Mouse (Mus musculus) hematopoietic stem cell, adult 5-6 weeks (primary cell): ENCODE measurements around the gene Eva1b. TPM values are rescaled to one million over a fixed set of nuclear protein-coding genes. Genes with fewer than 3 reads are reported as not detected.

Experiments
- ATAC-seq, 2 experiments: fragments of 125-278 bp in 1 of 2; replicated peaks in 1 of 2; 2 replicates each; pipeline ENCODE4 v1.8.0; 2016 to 2017; ENCODE audit warnings: inconsistent platforms in 2 of 2, mild to moderate bottlenecking in 2 of 2, moderate number of reproducible peaks in 2 of 2, low read depth in 1 of 2, moderate TSS enrichment in 1 of 2; ENCODE audit not compliant: low FRiP score in 2 of 2, poor library complexity in 2 of 2, severe bottlenecking in 2 of 2, insufficient read depth in 1 of 2, low TSS enrichment in 1 of 2
- total RNA-seq: library from RNA; stranded (forward); fragments of 172-1452, 232-1000 nt; gene quantifications from 2 replicates; pipeline ENCODE4 v1.2.3, GENCODE M21; 2017

Eva1b gene
- total RNA-seq, 1 experiment from 2014 or later = 1.7 TPM

GRCm38 (mm10) chr4:126149041-126149676 lies 1.6 kb downstream of the Eva1b start:
- ATAC-seq = peak in 1 of 2 experiments; percentile 23; a peak in 1 of 4 replicates

- ATAC-seq = no peak
Measured at GRCm38 (mm10) chr4:126149798-126150197, 2.3 kb downstream of the Eva1b start.

- ATAC-seq = no peak
Measured at GRCm38 (mm10) chr4:126150297-126150948, 2.9 kb downstream of the Eva1b start.

- no peak for ATAC-seq
Measured at GRCm38 (mm10) chr4:126150949-126151320, 3.4 kb downstream of the Eva1b start.

GRCm38 (mm10) chr4:126151701-126152440 lies 4.3 kb downstream of the Eva1b start:
- no peak for ATAC-seq

GRCm38 (mm10) chr4:126152864-126153263 lies 5.3 kb downstream of the Eva1b start:
- no peak for ATAC-seq

- ATAC-seq = 0 out of 4 replicates have a peak, but pooled peaks of 1 of the 2 experiments have one; percentile 18
Measured at GRCm38 (mm10) chr4:126155183-126155582, 7.6 kb downstream of the Eva1b start.

GRCm38 (mm10) chr4:126155869-126156268 lies 8.3 kb downstream of the Eva1b start:
- ATAC-seq = no peak

- ATAC-seq = no peak
Measured at GRCm38 (mm10) chr4:126156617-126157016, 9.1 kb downstream of the Eva1b start.

- ATAC-seq = no peak; a peak in 1 of 4 replicates
Measured at GRCm38 (mm10) chr4:126157562-126157961, 10.0 kb downstream of the Eva1b start.

GRCm38 (mm10) chr4:126159455-126159854 lies 11.9 kb downstream of the Eva1b start:
- ATAC-seq = no peak

GRCm38 (mm10) chr4:126160981-126161380 lies 13.4 kb downstream of the Eva1b start:
- no peak for ATAC-seq

- no peak for ATAC-seq
Measured at GRCm38 (mm10) chr4:126161456-126161855, 13.9 kb downstream of the Eva1b start.

GRCm38 (mm10) chr4:126161986-126162385 lies 14.4 kb downstream of the Eva1b start:
- no peak for ATAC-seq

- peak; percentile 93 to 95 for ATAC-seq
Measured at GRCm38 (mm10) chr4:126162544-126163066, 15.1 kb downstream of the Eva1b start.

GRCm38 (mm10) chr4:126163067-126163659 lies 15.6 kb downstream of the Eva1b start, which contains the start of gene Sh3d21:
Sh3d21 (minus strand) TSS chr4:126163491.
- peak; percentile 1 to 40; a peak in 2 of 4 replicates for ATAC-seq

GRCm38 (mm10) chr4:126163685-126164084 lies 16.1 kb downstream of the Eva1b start:
- no peak for ATAC-seq
